Comparison of ENCODE assay signal across 8 mouse cellular contexts in the genomic region with DNA sequence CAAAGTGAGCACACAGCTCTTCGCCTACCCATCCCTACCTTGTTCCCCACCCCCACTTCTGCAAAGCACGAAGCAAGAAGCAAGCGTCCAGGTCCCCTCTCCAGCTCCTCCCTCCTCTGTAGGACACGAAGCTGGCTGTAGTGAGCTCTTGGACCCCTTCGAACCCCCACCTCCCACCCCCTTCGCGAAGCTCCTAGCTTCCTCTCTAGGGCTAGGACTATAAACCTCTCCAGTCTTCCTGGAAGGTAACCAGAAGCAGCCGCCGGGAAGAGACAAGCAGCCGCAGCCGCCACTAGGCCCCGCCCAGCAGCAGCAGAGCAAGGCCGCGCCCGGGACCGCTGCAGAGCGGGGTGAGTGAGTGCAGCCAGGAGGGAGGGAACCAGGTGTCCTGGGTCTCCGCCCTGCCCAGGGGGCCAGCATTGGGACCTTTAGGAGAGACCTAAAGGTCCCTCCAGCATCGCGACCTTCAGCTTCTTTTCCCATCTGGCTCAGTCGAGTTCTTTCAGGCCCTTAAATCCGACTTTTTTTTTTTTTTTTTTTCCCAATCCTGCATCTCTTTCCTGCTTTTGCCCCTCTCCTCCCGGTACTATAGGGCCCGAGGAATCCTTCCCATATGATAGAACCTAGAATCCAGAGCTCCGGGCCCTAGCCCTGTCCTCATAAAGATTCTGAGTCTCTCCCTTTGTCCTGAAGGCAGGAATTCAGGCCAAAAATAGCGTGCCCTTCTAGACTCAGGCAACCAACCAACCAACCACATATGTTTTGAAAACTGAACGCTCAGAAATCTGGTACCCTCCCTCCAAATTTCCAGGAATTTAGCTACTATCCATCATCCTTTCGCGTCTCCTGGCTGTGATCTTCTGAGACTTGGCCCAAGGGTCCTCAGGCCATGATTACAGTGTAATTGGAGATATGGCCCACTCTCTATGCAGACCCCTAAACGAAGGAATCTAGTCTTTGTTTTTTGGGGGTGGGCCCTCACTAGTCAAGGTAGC. TPM values are rescaled to one million over a fixed set of nuclear protein-coding genes. Genes with fewer than 3 reads are reported as not detected.
DNase-seq lines count a peak whose midpoint lies in the region; ATAC-seq and TF ChIP-seq lines count a peak whose summit lies in the region.

A gene (plus strand): TSS at position 105 of the 995 bp plus-strand sequence.
A gene (plus strand): TSS at position 204 of the 995 bp plus-strand sequence.

- H3K4me1 ChIP-seq in ES-Bruce4 (ENCODE audit: control insufficient read depth, insufficient read depth, low read length): no peaks in the 10 kb centered on the region
- H3K4me1 ChIP-seq in forebrain, embryonic 14.5 days (ENCODE audit: control insufficient read depth, insufficient read depth, low read length): peaks cover 7% of the 10 kb centered on the region
- H3K4me1 ChIP-seq in lung, embryonic 14.5 days (ENCODE audit: insufficient read depth): peaks cover 7% of the 10 kb centered on the region; the same call in 1 of the 2 replicates

- ATAC-seq in forebrain, embryonic 14.5 days: peak; percentile 55
- ATAC-seq in lung, embryonic 14.5 days (ENCODE audit: insufficient read depth): peak; percentile 11
- ATAC-seq in neutrophil, adult 5-6 weeks (ENCODE audit: extremely low read depth, insufficient number of reproducible peaks, low FRiP score, poor library complexity, severe bottlenecking): peak; percentile 45

- 3% methylated on average over 30 of the region's 30 CpGs for WGBS in forebrain, embryonic 14.5 days
- WGBS in lung, embryonic 14.5 days: 2% methylated on average over 30 of the region's 30 CpGs

- peak within 1 kb of the TSS; percentile 61 for H3K4me3 ChIP-seq in ES-Bruce4 (ENCODE audit: low read depth, low read length)
- peak within 1 kb of the TSS; percentile 48 for H3K4me3 ChIP-seq in forebrain, embryonic 14.5 days (ENCODE audit: low read depth, low read length)
- H3K4me3 ChIP-seq in lung, embryonic 14.5 days (ENCODE audit: low read depth, low read length): peak within 1 kb of the TSS; percentile 52

- no peak for TF ChIP-seq POLR2A in ES-Bruce4 (IDR thresholded peaks at IDR 0.05; ENCODE audit: insufficient read depth, low read length)

- TF ChIP-seq CTCF in ES-Bruce4 (IDR thresholded peaks at IDR 0.05; ENCODE audit: low read depth, low read length): no peak
- TF ChIP-seq CTCF in lung, embryonic 14.5 days (IDR thresholded peaks at IDR 0.05; ENCODE audit: low read depth): no peak

- peak; percentile 40 for DNase-seq in c-Kit-positive CD71-positive TER-119-negative erythroid progenitor cells, embryonic 14.5 days (ENCODE audit: low read depth)
- peak; percentile 80 for DNase-seq in forebrain, embryonic 14.5 days (ENCODE audit: low spot score)
- peak; percentile 78 for DNase-seq in heart, postnatal 25 days (ENCODE audit: low spot score)
- peak; percentile 56 to 73 for DNase-seq in layer of hippocampus, adult 18-20 months (ENCODE audit: low spot score in 2 of 2)
- peak; percentile 87 for DNase-seq in lung, embryonic 14.5 days
- peak; percentile 32 for DNase-seq in thymus, postnatal 0 days (ENCODE audit: low spot score)

- intact Hi-C loops in heart, postnatal 25 days (cut with DNase I): no loop called here

- peaks cover 4% of the 10 kb centered on the region; the same call in 1 of the 2 replicates for H3K36me3 ChIP-seq in ES-Bruce4 (ENCODE audit: control insufficient read depth, insufficient read depth, low read length, poor library complexity, severe bottlenecking)
- H3K36me3 ChIP-seq in forebrain, embryonic 14.5 days (ENCODE audit: control insufficient read depth, insufficient read depth, low read length): peaks cover 6% of the 10 kb centered on the region; the same call in 1 of the 2 replicates
- peaks cover 7% of the 10 kb centered on the region; the same call in 1 of the 2 replicates for H3K36me3 ChIP-seq in lung, embryonic 14.5 days (ENCODE audit: insufficient read depth)

- no peaks in the 10 kb centered on the region for H3K9me3 ChIP-seq in ES-Bruce4 (replicated peaks; ENCODE audit: control insufficient read depth, insufficient read depth, low read length, poor library complexity, severe bottlenecking)
- H3K9me3 ChIP-seq in forebrain, embryonic 14.5 days (replicated peaks; ENCODE audit: control insufficient read depth, low read length): no peaks in the 10 kb centered on the region
- no peaks in the 10 kb centered on the region for H3K9me3 ChIP-seq in lung, embryonic 14.5 days (ENCODE audit: low read depth, low read length)

- H3K4me2 ChIP-seq in forebrain, embryonic 14.5 days (ENCODE audit: low read length): peak within 1 kb of the TSS; percentile 69
- peak within 1 kb of the TSS; percentile 76 for H3K4me2 ChIP-seq in lung, embryonic 14.5 days

- peak within 1 kb of the TSS; percentile 31 for H3K9ac ChIP-seq in ES-Bruce4 (ENCODE audit: low read depth, poor library complexity, severe bottlenecking)
- peak within 1 kb of the TSS; percentile 82 for H3K9ac ChIP-seq in forebrain, embryonic 14.5 days (ENCODE audit: low read length)
- H3K9ac ChIP-seq in lung, embryonic 14.5 days: peak within 1 kb of the TSS; percentile 48

- H3K27me3 ChIP-seq in ES-Bruce4 (ENCODE audit: control insufficient read depth, insufficient read depth, low read length, poor library complexity, severe bottlenecking): no peaks in the 10 kb centered on the region
- no peaks in the 10 kb centered on the region for H3K27me3 ChIP-seq in forebrain, embryonic 14.5 days (replicated peaks; ENCODE audit: control insufficient read depth, insufficient read depth, low read length)
- no peaks in the 10 kb centered on the region for H3K27me3 ChIP-seq in lung, embryonic 14.5 days (ENCODE audit: insufficient read depth, low read length)

- peak within 1 kb of the TSS; percentile 53 for H3K27ac ChIP-seq in ES-Bruce4 (ENCODE audit: insufficient read depth, low read length)
- H3K27ac ChIP-seq in forebrain, embryonic 14.5 days (ENCODE audit: low read depth, low read length): peak within 1 kb of the TSS; percentile 71
- peak within 1 kb of the TSS; percentile 94 for H3K27ac ChIP-seq in lung, embryonic 14.5 days (ENCODE audit: low read depth)

- no peak for TF ChIP-seq EP300 in ES-Bruce4 (IDR thresholded peaks at IDR 0.05; ENCODE audit: insufficient read depth, low read depth, low read length)

RNA-seq across cellular contexts. Expression of the first gene that starts in this region (rescaled TPM):
- polyA plus RNA-seq in ES-Bruce4 (2011; ENCODE audit: insufficient read depth, insufficient read length, low read depth, missing spikeins): 214 and 225 TPM in 2 replicates
- 19.8 and 23.6 TPM in 2 replicates for polyA plus RNA-seq in forebrain, embryonic 14.5 days (2014; fragmentation: Nextera tagmentation; extraction: Ambion mirVana)
- 100 to 1,000 TPM; 157 to 191 TPM for total RNA-seq in heart, postnatal 25 days (2021)
- 10 to 100 TPM; 55.4 to 56.7 TPM for total RNA-seq in layer of hippocampus, adult 18-20 months (2021)
- 138 and 147 TPM in 2 replicates for polyA plus RNA-seq in lung, embryonic 14.5 days (2014; fragmentation: Nextera tagmentation; extraction: Ambion mirVana)
- total RNA-seq in neutrophil, adult 5-6 weeks (2017): 237 and 256 TPM in 2 replicates
- 11.6 and 12.1 TPM in 2 replicates for polyA plus RNA-seq in thymus, postnatal 0 days (2015; fragmentation: Nextera tagmentation; extraction: Ambion mirVana)

RNA-seq across cellular contexts. Expression of the second gene that starts in this region (rescaled TPM):
- polyA plus RNA-seq in ES-Bruce4 (2011; ENCODE audit: insufficient read depth, insufficient read length, low read depth, missing spikeins): 3.0 and 3.4 TPM in 2 replicates
- polyA plus RNA-seq in forebrain, embryonic 14.5 days (2014; fragmentation: Nextera tagmentation; extraction: Ambion mirVana): 0.43 and 1.2 TPM in 2 replicates
- total RNA-seq in heart, postnatal 25 days (2021): 1 to 10 TPM; 1.3 to 3.1 TPM
- total RNA-seq in layer of hippocampus, adult 18-20 months (2021): 100 to 1,000 TPM; 486 to 548 TPM
- polyA plus RNA-seq in lung, embryonic 14.5 days (2014; fragmentation: Nextera tagmentation; extraction: Ambion mirVana): 0.14 and 0.25 TPM in 2 replicates
- total RNA-seq in neutrophil, adult 5-6 weeks (2017): 8.7 and 13.9 TPM in 2 replicates
- 0.59 TPM in 1 of 2 replicates, not detected in the other for polyA plus RNA-seq in thymus, postnatal 0 days (2015; fragmentation: Nextera tagmentation; extraction: Ambion mirVana)

Comparison
In these comparisons a context has a peak if more than half of its experiments do, and no peak if none do; other contexts are left out.
1. Peak in every context shown above with its lines: DNase-seq, ATAC-seq, H3K4me3 ChIP-seq and H3K27ac ChIP-seq.
2. RNA of the second gene that starts in this region (total RNA-seq): 486 to 548 TPM in layer of hippocampus, adult 18-20 months; 8.7 to 13.9 TPM in neutrophil, adult 5-6 weeks and 1.3 to 3.1 TPM in heart, postnatal 25 days; every median in the first group is over 10 times any median in the second.
3. H3K9ac ChIP-seq: peak in every context shown above with its lines; median percentile 82 in forebrain, embryonic 14.5 days; 48 in lung, embryonic 14.5 days; 31 in ES-Bruce4.
4. DNase-seq: peak in every context shown above with its lines; median percentile 87 in lung, embryonic 14.5 days; 80 in forebrain, embryonic 14.5 days; 78 in heart, postnatal 25 days; 64 in layer of hippocampus, adult 18-20 months; 40 in c-Kit-positive CD71-positive TER-119-negative erythroid progenitor cells, embryonic 14.5 days; 32 in thymus, postnatal 0 days.